Mouse (Mus musculus) lung, postnatal 10 days (tissue): ENCODE data around the gene Slc6a19.
A peak's percentile ranks its signal among the peaks of the same experiment; 100 is the strongest.
"Not testable (repeated sequence)": the region's sequence is repeated elsewhere in the genome, so short reads cannot be mapped to it uniquely, and the experiment has no call there.

Experiments used
- DNase-seq: peaks from one replicate; pipeline ENCODE4 v3.0.0; 2021

The Slc6a19 gene

DNA sequence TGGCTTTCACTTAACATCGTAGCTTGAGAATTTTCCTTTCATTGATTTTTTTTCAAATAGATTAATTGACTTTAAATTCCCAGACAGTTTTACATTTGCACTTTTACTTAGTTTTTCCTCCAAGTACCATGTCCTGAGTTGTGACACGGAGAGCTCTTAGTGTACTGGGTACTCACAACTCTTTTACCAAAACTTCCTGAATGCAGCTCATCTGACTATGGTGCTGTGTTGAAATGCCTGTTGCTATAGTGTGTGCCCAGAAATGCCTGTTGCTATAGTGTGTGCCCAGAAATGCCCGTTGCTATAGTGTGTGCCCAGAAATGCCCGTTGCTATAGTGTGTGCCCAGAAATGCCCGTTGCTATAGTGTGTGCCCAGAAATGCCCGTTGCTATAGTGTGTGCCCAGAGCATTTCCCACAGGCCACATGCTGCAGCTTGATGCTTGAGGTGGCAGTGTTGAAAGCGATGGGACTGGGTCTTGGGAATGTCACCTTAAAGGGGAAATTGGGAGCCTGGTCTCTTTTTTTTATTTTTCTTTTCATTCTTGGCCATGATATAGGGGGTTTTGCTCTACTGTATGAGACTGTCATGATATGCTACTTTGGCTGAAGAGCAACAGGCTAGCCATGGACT is at the start of gene Slc6a19:
Gene Slc6a19, minus strand, starts transcription at position 172 of the 632 bp plus-strand sequence.
- no peak for DNase-seq

- DNase-seq: no peak
Observed at GRCm38 (mm10) chr13:73751284-73751683, 46.6 kb upstream of the Slc6a19 start.

GRCm38 (mm10) chr13:73750435-73750834 is 45.8 kb upstream of the Slc6a19 start:
- DNase-seq: no peak

GRCm38 (mm10) chr13:73748663-73749440 is 44.2 kb upstream of the Slc6a19 start:
- no peak for DNase-seq

DNA sequence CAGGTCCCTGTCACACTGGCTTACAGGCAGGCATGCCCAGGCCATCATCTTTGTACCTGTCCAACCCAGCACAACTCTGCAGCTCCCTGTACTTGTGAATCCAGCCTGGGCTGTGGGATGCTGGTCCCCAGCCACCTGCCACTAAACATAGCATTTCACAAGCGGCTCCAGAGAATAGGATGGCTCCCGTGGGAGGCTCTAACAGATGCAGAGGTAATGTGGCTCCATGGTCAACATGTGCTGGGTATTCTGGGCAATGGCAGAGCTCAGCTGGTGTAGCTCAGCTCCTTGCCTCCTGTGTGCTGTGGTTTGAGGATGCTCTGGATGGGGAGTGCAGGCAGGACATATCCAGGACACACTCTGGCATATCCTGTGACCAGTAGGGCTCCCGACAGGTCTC is 39.0 kb upstream of the Slc6a19 start:
- DNase-seq: no peak

- DNase-seq: no peak
Observed at GRCm38 (mm10) chr13:73742944-73743343, 38.3 kb upstream of the Slc6a19 start.

GRCm38 (mm10) chr13:73740399-73740944 is 35.8 kb upstream of the Slc6a19 start:
- DNase-seq: not testable (repeated sequence)

DNA sequence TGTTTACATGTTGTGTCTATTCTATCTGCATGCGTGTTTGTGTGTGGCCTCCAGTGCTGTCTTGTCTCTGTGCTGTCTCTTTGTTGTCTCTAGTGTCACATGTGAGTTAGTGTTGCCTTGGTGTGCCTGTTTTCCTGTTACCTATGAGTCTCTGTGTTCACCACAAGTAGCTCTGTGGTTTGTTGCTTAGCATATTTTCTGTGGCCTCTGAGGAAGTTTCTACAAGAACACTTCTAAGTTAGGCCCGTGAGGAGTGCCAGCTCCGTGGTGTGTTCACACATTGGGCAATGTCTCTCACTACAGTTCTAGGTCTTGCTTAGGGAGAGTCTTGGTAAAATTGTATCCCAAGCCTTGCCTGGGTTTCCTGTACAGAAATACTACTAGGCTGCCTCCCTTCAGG is 32.3 kb upstream of the Slc6a19 start:
- peak; percentile 30 for DNase-seq

DNA sequence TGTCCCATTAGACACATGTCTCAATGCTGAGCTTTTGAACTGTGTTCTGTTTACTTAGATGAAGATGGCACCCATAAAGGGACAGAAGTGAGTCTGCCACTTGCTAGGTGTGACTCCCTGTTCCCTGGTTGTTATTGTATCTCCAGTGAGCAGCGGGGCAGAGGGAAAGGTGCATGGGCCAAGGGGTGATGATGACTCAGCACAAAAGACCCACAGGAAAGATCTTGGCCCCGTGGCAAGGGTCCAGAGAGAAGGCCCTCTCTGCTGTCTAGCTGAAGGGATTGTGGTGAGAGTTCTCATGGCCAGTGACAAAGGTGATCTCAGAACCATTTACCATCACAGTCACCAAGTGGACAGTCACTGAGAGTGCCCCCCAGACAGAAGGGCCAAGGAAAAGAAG is 31.3 kb upstream of the Slc6a19 start:
- no peak for DNase-seq

GRCm38 (mm10) chr13:73735270-73735669 is 30.6 kb upstream of the Slc6a19 start:
- peak; percentile 48 for DNase-seq

DNA sequence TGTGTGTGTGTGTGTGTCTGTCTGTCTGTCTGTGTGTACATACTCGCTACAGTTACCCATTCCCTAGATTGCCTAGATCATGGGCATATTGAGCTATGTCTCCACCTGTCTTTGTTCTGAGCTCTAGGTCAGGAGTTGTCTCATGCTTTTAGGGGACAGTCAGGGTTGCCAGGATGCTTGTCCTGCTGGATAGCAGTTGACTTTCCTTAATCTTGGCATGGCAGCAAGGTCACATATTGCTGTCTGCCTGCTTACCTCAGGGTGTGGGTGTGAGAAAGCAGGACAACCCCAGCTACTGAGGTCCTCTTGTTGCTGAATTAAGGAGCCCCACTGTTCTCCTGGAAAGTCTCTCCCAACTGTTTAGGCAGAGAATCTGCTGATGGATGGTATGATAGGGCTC is 29.7 kb upstream of the Slc6a19 start:
- DNase-seq: no peak

GRCm38 (mm10) chr13:73732742-73733700 is 28.4 kb upstream of the Slc6a19 start, which contains the start of gene Slc12a7:
TSS of gene Slc12a7 (plus strand) at chr13:73733094.
- peak; percentile 51 for DNase-seq

DNA sequence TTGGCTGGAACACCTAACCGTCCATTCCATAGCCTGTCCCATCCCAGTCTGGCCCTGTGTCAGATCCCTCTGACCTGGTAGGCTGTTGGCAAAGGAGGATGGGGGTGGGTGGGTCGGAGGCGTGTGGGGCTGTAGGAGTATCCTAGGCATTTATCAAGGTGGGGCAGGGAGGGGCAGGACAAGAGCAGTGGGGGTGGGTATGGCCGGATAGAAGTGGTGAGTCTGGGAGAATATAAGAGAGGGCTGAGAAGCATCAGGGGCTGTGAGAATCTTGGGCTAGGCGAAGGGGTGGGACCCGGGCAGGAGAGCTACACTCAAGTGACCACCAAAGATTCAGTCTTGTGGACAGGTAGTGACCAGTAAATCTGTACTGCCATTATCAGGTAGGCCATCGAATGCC is 27.6 kb upstream of the Slc6a19 start:
- no peak for DNase-seq

GRCm38 (mm10) chr13:73730913-73731312 is 26.2 kb upstream of the Slc6a19 start:
- DNase-seq: no peak

GRCm38 (mm10) chr13:73728633-73729032 is 24.0 kb upstream of the Slc6a19 start:
- DNase-seq: no peak

DNA sequence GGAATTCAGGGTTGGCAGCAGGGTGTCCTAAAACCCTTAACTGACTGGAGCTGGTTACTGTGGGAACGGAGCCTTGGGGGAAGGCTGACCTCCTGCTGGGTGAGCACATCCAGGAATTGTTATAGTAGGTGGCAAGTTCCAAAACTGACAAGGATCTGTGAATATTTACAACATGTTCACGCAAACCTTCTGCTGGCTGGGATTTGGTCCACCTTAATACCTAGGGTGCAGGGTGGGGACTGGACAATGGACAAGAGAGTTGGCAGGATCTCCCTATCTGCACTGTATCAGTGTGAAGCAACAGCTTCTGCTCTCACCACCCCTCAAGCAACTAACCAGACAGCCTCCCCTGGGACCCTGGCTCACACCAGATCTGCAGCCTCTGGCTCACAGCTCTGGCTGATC is 23.0 kb upstream of the Slc6a19 start:
- DNase-seq: peak; percentile 24

DNA sequence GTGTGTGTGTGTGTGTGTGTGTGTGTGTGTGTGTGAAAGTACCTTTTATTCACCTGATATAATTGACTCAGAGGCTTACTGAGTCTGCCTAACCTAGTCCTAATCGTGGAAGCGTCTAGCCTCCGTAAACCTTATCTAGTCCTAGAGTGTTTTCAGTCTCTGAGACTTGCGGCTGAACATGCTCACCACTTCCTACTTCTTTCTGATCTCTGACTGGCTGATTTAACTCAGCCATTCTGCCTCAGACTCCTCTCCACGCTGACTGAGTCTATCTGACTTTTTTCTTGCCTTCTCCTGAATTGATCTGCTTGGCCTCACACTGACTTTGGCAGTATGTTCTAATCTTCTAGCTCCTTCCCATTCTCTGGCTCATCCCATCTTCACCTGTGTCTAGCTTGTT is 20.6 kb upstream of the Slc6a19 start:
- DNase-seq: no peak

DNA sequence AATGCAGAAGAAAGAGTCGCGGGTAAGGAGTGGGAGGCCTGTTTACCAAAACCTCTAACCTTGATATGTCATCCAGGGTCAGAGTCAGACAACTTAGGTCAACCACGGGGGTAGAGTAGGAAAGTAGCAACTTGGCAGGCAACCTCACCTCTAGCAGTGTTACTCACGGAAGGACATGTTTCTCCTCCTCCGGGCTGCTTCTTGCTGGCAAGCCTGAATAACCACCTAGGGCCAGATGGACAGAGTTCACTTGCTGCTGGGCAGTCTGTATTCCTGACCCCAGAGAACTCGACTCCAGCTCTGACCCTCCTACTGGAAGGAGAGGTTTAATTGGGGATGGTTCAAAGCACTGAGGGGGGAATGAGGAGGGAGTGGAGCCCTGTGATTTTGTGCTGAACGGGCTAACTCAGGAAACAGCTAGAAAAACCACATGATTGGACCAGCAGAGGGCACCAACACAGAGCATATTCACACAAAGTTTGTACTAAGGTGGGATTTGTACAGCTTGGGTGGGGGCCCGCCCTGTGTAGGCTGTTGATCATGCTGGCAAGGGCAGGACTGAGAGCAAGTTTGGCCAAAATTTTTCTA is 18.5 kb upstream of the Slc6a19 start:
- peak; percentile 67 for DNase-seq

DNA sequence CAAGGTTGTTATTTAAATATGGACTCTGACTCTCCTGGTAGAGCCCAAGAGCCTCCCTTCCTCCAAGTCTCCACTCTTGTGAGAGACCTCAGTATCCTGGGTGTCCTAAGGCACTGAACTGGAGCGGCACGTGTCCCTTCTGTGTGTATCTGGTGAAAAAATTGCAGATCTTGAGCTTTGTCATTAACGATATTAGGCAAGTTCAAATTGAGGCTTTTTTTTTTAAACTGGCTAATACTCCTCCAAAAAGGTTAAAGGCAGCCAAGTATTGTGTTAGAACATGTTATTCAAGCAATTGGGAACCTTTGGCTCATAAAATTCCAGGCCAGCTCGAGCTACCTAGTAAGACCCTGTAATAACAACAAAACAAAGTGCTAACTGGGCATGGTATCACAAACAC is 15.6 kb upstream of the Slc6a19 start:
- DNase-seq: no peak

- DNase-seq: peak; percentile 87
Observed at GRCm38 (mm10) chr13:73718225-73718624, 13.6 kb upstream of the Slc6a19 start.

DNA sequence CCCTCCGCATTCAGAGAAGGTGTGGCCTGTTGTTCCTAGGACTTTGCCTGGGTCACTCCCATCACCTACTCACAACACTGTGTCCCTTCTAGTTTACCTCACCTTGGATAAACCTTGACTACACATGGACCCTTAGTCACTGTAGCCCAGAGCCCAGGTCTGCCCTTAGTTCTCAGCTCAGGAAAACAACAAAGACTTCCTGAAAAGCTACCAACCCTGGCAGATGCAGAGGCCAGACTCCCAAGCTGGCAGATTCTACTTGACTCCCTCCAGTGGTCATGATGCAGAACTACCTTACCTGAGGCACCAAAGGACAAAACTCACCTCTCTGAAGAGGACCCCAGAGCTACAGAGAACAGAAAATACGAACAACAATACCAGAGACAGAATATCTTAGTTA is 9.4 kb upstream of the Slc6a19 start:
- DNase-seq: no peak

- no peak for DNase-seq
Observed at GRCm38 (mm10) chr13:73713204-73713603, 8.5 kb upstream of the Slc6a19 start.

- no peak for DNase-seq
Observed at GRCm38 (mm10) chr13:73712228-73712627, 7.6 kb upstream of the Slc6a19 start.
